Mouse (Mus musculus): ENCODE data around the gene Opa3.

Opa3 gene

GRCm38 (mm10) chr7:19217492-19217891 is 10.6 kb upstream of the Opa3 start:
- DNase-seq = no peak

DNA sequence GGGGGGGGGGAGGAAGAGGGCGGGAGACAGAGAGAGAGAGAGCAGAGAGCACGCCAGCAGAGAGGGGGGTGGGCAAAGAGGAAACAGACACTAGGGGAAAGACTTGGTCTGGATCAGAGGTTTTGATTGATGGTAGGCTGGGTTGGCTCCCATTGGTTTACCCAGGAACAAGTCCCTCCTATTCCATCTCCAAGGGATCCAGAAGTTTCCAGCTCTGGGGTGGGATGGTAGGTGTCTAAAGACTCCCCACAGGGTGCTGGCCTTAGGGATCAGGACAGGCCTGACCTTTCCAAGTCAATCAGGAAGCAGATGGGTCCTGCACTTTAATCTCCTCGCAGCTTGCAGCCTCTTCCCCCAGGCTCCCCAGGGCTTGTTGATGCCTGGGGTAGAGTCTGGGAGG is 10.2 kb upstream of the Opa3 start:
- DNase-seq = no peak

DNA sequence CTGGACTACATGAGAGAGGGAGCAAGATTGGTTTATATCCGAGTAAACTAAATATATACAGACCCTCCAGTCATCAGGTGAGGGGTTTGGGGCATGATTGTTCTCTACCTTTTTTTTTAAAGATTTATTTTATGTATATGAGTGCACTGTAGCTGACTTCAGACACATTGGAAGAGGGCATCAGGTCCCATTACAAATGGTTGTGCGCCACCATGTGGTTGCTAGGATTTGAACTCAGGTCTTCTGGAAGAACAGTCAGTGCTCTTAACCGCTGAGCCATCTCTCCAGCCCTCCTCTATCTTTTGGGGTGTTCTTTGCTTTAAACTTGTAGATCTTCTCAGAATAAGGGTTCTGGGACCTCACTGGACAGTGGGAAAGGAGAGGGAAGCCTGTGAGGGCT is 8.1 kb upstream of the Opa3 start:
- DNase-seq = no peak

GRCm38 (mm10) chr7:19222189-19222588 is 5.9 kb upstream of the Opa3 start:
- no peak for DNase-seq

- no peak for DNase-seq
Observed at GRCm38 (mm10) chr7:19222875-19223274, 5.3 kb upstream of the Opa3 start.

GRCm38 (mm10) chr7:19224933-19225332 is 3.2 kb upstream of the Opa3 start:
- DNase-seq = no peak

DNA sequence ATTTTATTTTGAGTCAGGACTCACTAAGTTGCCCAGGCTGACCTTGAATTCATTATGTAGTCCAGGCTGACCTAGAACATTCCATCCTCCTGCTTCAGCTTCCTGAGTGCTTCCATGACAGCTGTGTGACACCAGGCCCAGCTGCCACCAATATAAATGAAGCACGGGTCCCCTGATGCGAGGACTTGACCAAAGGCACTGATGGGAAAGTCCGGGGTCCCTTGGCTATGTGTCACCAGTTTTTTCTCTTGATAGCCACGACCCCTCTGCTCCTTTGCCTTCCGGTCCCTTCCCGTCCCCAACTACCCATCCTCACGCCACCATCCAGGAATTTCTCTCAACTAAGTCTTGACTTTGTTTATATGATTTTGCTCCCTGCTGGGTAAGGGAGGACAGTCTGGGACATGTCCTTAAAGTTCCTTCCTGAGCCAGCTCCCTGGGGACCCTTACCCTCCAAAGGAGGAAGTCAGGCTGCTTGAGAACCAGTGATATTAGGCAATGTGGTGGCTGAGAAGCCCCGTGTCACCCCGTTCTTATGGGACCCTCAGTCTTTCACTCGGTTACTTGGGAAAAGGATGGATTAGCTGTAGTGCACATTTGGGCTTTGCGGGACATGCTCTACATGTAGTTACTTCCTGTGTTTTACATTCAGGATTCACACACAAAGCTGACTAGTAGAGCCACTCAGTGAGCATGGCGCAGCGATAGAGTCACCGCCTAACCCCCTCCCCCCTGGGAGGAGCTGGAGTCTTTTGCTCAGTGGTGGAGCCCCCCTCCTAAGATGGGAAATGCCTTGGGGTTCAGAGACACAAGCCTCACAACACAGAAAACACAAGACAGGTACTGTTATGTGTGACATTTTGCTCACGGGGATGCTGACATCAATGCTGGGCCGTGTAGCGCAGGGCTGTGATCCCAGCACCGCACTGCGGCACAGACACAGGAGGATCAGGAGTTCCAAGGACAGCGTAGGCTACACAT is 1.0 kb upstream of the Opa3 start:
- DNase-seq = peak; percentile 33 to 52

DNA sequence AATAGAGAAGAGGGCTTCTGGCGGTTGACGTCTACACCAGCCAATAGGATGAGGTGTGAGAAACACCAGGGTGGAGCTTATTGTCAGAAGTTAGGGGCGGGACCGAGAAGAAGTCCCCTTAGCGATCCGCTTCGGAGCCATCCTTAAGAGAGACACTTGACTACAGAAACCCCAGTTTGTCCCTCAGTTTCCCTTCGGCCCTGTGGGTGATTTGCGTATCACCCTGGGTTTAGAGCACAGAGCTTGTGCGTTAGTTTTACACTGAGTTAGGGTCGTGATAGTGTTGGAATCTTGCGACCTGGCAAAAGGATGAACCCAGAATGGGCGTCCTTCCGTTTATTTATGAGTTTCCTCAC is 637 bp downstream of the Opa3 start:
- DNase-seq = no peak

DNA sequence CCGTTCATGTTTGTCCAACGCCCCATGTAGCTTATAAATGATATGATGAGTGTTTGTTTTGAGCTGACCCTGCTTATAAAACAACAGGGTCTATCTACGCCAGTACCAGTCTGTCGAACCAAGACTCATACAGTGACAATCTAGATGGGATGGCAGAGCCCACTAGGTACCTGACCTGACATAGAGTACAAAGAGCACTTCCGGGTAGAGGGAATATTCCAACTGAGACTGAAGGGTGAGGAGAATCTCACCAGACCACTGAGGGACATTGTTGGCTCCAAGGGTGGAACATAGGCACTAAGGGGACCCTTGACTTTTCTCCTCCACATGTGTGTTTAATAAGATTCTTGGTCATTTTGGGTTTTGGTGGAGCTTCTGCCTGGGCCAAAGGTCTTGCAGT is 1.3 kb downstream of the Opa3 start:
- no peak for DNase-seq

DNA sequence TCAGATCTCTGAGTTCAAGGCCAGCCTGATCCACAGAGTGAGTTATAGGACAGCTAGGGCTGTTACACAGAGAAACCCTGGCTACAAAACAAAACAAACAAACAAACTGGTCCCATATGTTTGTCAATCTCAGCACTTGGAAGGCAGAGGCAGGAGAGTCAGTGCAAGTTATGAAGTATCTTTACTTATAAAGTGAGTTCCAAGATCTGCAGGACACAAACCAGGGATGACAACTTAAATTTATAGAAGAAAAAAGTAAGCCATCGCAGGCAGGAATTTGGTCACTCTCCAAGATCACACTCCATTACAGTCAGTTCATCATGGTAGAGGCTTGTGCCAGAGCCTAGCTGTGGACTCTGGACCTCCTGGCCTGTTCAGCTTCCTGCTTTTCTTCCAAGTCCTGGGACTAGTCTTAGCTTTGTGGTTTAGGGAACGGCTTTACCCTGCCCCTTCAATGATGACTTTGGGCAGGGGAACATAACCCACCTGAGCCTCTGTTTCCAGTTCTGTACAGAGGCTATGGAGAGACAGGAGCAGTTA is 2.0 kb downstream of the Opa3 start:
- DNase-seq = no peak

DNA sequence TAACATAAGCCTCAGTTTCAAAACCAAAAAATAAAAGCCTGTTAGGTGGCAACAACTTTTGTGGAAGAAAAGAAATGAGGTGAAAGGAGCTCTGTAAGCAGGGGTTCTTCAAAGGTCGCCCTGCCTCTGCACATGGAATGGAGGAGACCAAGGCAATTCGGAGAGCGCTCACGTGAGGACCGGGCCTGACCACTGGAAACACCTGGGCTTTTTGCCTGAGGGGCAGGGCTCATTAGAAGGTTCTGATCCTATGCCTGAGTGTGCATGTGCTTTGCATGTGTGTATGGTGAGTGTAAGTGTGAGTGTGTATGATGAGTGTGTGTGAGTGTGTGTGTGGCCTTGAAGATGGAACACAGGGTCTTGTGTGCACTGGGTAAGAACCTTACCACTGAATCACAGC is 2.8 kb downstream of the Opa3 start:
- DNase-seq = no peak

GRCm38 (mm10) chr7:19231849-19232248 is 3.7 kb downstream of the Opa3 start:
- no peak for DNase-seq

- no peak for DNase-seq
Observed at GRCm38 (mm10) chr7:19234652-19235051, 6.5 kb downstream of the Opa3 start.

- DNase-seq = no peak
Observed at GRCm38 (mm10) chr7:19235092-19235671, 7.0 kb downstream of the Opa3 start.

- peak in 1 of 2 experiments; percentile 26 for DNase-seq
Observed at GRCm38 (mm10) chr7:19236411-19236810, 8.3 kb downstream of the Opa3 start.

DNA sequence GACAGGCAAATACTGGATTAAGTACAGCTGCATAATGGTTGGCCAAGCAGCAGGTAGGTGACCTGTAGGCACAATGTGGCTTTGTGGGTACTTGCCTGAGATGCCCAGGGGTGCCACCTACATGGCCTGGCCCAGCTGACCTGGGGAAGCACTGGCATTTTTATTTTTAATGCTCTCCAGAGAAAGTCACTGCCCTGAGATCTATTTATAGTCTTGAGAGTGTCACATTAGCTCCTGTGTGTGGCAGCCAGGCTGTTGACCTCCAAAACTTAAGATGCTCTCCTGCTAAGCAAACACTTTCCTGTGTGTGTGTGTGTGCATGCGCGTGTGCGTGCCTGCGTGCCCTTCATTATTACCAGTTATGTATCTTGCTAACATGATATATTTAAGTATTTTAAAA is 10.2 kb downstream of the Opa3 start:
- no peak for DNase-seq

DNA sequence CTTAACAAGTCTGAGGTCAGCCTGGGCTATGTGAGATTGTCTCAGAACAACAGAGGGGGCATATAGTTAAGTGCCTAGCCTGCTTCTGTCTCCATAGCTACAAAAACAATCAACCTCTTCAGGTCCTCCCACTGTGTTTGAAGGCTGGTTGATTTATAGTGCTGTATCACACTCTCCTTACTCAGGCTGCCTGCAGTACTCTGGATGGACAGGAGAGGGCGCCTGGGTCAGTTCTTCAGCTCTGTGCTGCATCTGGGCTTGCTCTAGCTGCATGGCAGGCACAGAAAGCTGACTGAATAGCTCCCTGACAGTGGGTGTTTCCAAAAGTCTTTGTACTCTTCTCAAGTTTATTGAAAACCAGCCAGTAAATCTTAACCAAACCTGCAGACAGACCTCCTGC is 11.3 kb downstream of the Opa3 start:
- peak; percentile 91 to 93 for DNase-seq

DNA sequence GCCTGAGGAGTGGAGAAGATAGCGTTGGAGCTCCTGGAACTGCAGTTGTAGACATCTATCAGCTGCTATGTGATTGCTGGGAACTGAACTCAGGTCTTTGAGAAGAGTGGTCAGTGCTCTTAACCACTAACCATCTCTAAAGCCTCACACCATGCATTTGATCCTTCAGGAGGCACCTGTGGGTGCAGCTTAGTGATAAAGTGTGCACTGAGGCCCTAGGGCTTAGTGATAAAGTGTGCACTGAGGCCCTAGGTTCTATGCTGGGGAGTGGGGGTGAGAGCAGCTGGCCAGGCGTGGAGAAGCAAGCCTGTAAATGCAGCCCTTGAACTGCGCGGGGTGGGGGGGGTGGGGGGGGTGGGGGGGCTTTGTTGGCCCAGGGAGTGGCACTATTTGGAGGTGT is 11.9 kb downstream of the Opa3 start:
- DNase-seq = no peak

GRCm38 (mm10) chr7:19240905-19241463 is 12.8 kb downstream of the Opa3 start:
- peak in 1 of 2 experiments; percentile 44 for DNase-seq

DNA sequence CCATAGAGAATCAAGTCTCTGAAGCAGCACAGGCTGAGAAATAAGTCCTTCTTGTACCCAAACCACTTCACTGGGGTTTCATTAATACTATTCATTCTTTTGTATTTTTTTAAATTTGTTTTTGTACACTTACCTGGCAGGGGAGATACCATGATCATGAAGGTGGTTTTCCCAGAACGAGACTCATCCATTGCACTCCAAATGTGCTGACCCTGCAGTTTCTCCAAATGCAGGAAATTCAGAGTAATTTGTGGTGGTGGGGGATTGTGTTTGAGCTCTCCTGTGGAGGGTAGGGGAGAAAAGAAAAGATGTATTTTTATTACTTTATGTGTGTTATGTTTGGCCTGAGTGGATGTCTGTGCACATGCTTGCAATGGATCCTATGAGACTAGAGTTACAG is 13.9 kb downstream of the Opa3 start:
- no peak for DNase-seq

DNA sequence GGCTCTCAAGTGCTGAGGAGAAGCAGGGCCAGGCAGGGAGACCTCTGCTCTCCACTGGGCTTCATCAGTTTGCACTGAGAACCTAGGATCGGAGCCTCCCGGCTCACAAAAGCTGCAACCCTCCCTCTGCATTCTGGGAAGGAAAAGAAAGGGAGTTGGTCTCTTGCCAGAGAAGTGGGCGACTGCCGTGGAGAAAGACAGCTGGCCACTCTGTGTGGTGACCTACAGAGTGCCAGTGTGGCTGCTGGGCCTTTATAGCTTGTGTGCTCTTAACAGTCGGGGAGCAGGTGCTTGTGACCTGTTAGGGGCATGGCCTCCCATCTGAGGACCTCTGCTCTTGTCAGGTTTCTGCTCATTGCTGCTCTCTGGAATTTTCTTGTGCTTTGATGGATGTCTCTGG is 15.7 kb downstream of the Opa3 start:
- no peak for DNase-seq

GRCm38 (mm10) chr7:19245083-19245482 is 16.9 kb downstream of the Opa3 start:
- no peak for DNase-seq

DNA sequence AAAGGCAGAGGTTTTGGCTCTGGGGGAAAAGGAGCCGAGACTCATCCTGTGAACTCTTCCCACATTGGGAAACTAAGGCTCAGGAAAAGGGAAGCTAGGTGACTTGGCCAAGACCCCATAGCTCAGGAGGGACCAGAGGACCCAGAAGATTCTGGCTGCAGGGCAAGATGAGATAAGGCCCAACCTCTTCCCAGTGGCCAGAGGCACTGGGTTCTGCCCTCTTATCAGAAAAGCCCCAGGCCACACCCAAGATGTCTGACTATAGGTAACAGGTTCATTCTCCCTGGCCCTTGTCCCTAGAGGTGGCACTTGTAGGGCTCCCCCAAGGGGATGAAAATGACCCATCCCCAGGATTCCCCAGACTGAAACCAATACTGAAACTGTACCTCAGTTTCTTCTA is 18.7 kb downstream of the Opa3 start:
- no peak for DNase-seq

GRCm38 (mm10) chr7:19247511-19247910 is 19.4 kb downstream of the Opa3 start:
- DNase-seq = no peak
